Mouse (Mus musculus): Measurements from ENCODE around the gene Vps37c. TPM values are rescaled to one million over a fixed set of nuclear protein-coding genes. Genes with fewer than 3 reads are reported as not detected.

The Vps37c gene
- polyA plus RNA-seq, 1 experiment from 2014 or later = 33.1 TPM

Other genes with a start within 250 kb of the Vps37c start
- gene Lrrc10b, start 231.3 kb upstream of the Vps37c start, polyA plus RNA-seq (2015; fragmentation: Nextera tagmentation; extraction: Ambion mirVana) = 0.71 and 0.76 TPM in 2 replicates
- 1.0 and 1.6 TPM in 2 replicates for gene Ppp1r32, start 205.8 kb upstream of the Vps37c start, polyA plus RNA-seq (2015; fragmentation: Nextera tagmentation; extraction: Ambion mirVana)
- 56.9 and 57.8 TPM in 2 replicates for gene Cpsf7, start 163.5 kb upstream of the Vps37c start, polyA plus RNA-seq (2015; fragmentation: Nextera tagmentation; extraction: Ambion mirVana)
- 63.3 and 63.5 TPM in 2 replicates for gene Sdhaf2, start 162.6 kb upstream of the Vps37c start, polyA plus RNA-seq (2015; fragmentation: Nextera tagmentation; extraction: Ambion mirVana)
- 56.1 and 58.6 TPM in 2 replicates for gene Tmem216, start 132.5 kb upstream of the Vps37c start, polyA plus RNA-seq (2015; fragmentation: Nextera tagmentation; extraction: Ambion mirVana)
- gene Cyb561a3, start 111.6 kb upstream of the Vps37c start, polyA plus RNA-seq (2015; fragmentation: Nextera tagmentation; extraction: Ambion mirVana) = 17.1 and 18.8 TPM in 2 replicates
- gene Tmem138, start 111.4 kb upstream of the Vps37c start, polyA plus RNA-seq (2015; fragmentation: Nextera tagmentation; extraction: Ambion mirVana) = 51.3 and 52.2 TPM in 2 replicates
- gene Ddb1, start 83.4 kb upstream of the Vps37c start, polyA plus RNA-seq (2015; fragmentation: Nextera tagmentation; extraction: Ambion mirVana) = 297 and 311 TPM in 2 replicates
- gene Tkfc, start 83.1 kb upstream of the Vps37c start, polyA plus RNA-seq (2015; fragmentation: Nextera tagmentation; extraction: Ambion mirVana) = 23.5 and 25.9 TPM in 2 replicates
- 0.39 and 0.61 TPM in 2 replicates for gene Vwce, start 54.5 kb upstream of the Vps37c start, polyA plus RNA-seq (2015; fragmentation: Nextera tagmentation; extraction: Ambion mirVana)
- gene Pga5, start 10.7 kb upstream of the Vps37c start, polyA plus RNA-seq (2015; fragmentation: Nextera tagmentation; extraction: Ambion mirVana) = not detected in 2 replicates
- gene Cd5, start 50.3 kb downstream of the Vps37c start, polyA plus RNA-seq (2015; fragmentation: Nextera tagmentation; extraction: Ambion mirVana) = 0.24 TPM in 2 replicates
- not detected in 2 replicates for gene Cd6, start 141.3 kb downstream of the Vps37c start, polyA plus RNA-seq (2015; fragmentation: Nextera tagmentation; extraction: Ambion mirVana)
- gene Slc15a3, start 151.0 kb downstream of the Vps37c start, polyA plus RNA-seq (2015; fragmentation: Nextera tagmentation; extraction: Ambion mirVana) = 0.28 and 0.59 TPM in 2 replicates
- 196 and 215 TPM in 2 replicates for gene Tmem132a, start 181.2 kb downstream of the Vps37c start, polyA plus RNA-seq (2015; fragmentation: Nextera tagmentation; extraction: Ambion mirVana)
- gene Tmem109, start 193.3 kb downstream of the Vps37c start, polyA plus RNA-seq (2015; fragmentation: Nextera tagmentation; extraction: Ambion mirVana) = 34.4 and 35.0 TPM in 2 replicates
- 45.4 and 49.5 TPM in 2 replicates for gene Prpf19, start 206.5 kb downstream of the Vps37c start, polyA plus RNA-seq (2015; fragmentation: Nextera tagmentation; extraction: Ambion mirVana)
- gene Zp1, start 231.9 kb downstream of the Vps37c start, polyA plus RNA-seq (2015; fragmentation: Nextera tagmentation; extraction: Ambion mirVana) = not detected in 2 replicates
- gene Ptgdr2, start 248.4 kb downstream of the Vps37c start, polyA plus RNA-seq (2015; fragmentation: Nextera tagmentation; extraction: Ambion mirVana) = 0.22 and 0.24 TPM in 2 replicates